Mouse (Mus musculus) cerebellum, adult 2 months (tissue): ENCODE data around the gene Jak3. TPM values are rescaled to one million over a fixed set of nuclear protein-coding genes. Genes with fewer than 3 reads are reported as not detected.

Source experiments
- DNase-seq, 2 experiments: peaks; one replicate each; pipeline ENCODE4 v3.0.0; 2021
- H3K27ac ChIP-seq: fragments of 200-500 bp; 2 replicates; pipeline ENCODE4 v1.5.1; 2012; ENCODE audit warnings: low read length, control low read depth, inconsistent platforms; ENCODE audit not compliant: insufficient read depth
- H3K27me3 ChIP-seq: fragments of 200-500 bp; 2 replicates; pipeline ENCODE4 v1.6.1; 2012; ENCODE audit warnings: inconsistent platforms, mild to moderate bottlenecking, low read length, moderate library complexity; ENCODE audit not compliant: control insufficient read depth, insufficient read depth
- H3K4me1 ChIP-seq: fragments of 200-500 bp; 2 replicates; pipeline ENCODE4 v1.6.1; 2011; ENCODE audit warnings: low read length; ENCODE audit not compliant: control insufficient read depth, insufficient read depth
- H3K4me3 ChIP-seq: fragments of 200-500 bp; replicated peaks from 2 replicates; pipeline ENCODE3; 2011; ENCODE audit warnings: mild to moderate bottlenecking, low read depth, low read length, control low read depth; ENCODE audit not compliant: insufficient read depth
- CTCF ChIP-seq: fragments of 200-500 bp; IDR thresholded peaks from 2 replicates; pipeline ENCODE4 v1.5.1; 2011; ENCODE audit warnings: low read depth, mild to moderate bottlenecking, control low read depth, low read length, moderate library complexity, borderline replicate concordance; ENCODE audit not compliant: insufficient read depth
- POLR2A ChIP-seq: fragments of 200-500 bp; IDR thresholded peaks from 2 replicates; pipeline ENCODE4 v1.6.1; 2011; ENCODE audit warnings: low read length, control low read depth, borderline replicate concordance; ENCODE audit not compliant: insufficient read depth
- WGBS: fragments of 180-500 bp; shearing (Covaris S2); methylation state at CpG from one replicate; pipeline ENCODE4 v1.1.7; 2018; 5-methylcytosine and 5-hydroxymethylcytosine counted together
- polyA plus RNA-seq: library from polyadenylated mRNA; depleted of rRNA; stranded (reverse); fragments of >200 nt; gene quantifications from 2 replicates; pipeline ENCODE4 v1.2.3, GENCODE M21; 2012

Jak3 gene
- polyA plus RNA-seq, 1 experiment = 3.6 TPM

GRCm38 (mm10) chr8:71668220-71668975 lies 7.7 kb upstream of the Jak3 start:
- no peaks in the 10 kb centered on the region for H3K27me3 ChIP-seq
- H3K4me3 ChIP-seq = peak overlapping the region; percentile 41
- peak overlapping the region; percentile 60 for H3K27ac ChIP-seq
- peaks cover 39% of the 10 kb centered on the region for H3K4me1 ChIP-seq
- no peak for TF ChIP-seq POLR2A
- no peak for TF ChIP-seq CTCF
- peak; percentile 59 to 64 for DNase-seq
- 4% methylated on average over 21 of the region's 21 CpGs for WGBS

GRCm38 (mm10) chr8:71670198-71670597 lies 5.9 kb upstream of the Jak3 start:
- H3K4me3 ChIP-seq = peak overlapping the region; percentile 94
- H3K4me1 ChIP-seq = peaks cover 39% of the 10 kb centered on the region
- WGBS = 6% methylated on average over 12 of the region's 12 CpGs
- TF ChIP-seq POLR2A (no peak), CTCF (no peak)
- no peaks in the 10 kb centered on the region for H3K27me3 ChIP-seq
- no peak for DNase-seq
- peak overlapping the region; percentile 54; the same call in 1 of the 2 replicates for H3K27ac ChIP-seq

GRCm38 (mm10) chr8:71670621-71671548 lies 5.2 kb upstream of the Jak3 start:
- no peaks in the 10 kb centered on the region for H3K27me3 ChIP-seq
- peak overlapping the region; percentile 77 for H3K27ac ChIP-seq
- H3K4me1 ChIP-seq = peaks cover 42% of the 10 kb centered on the region
- peak; percentile 85 to 90 for DNase-seq
- H3K4me3 ChIP-seq = peak overlapping the region; percentile 94
- under 1% methylated on average over 63 of the region's 64 CpGs for WGBS
- TF ChIP-seq POLR2A (0 out of 2 replicates have a peak, but pooled peaks have one; percentile 11), CTCF (no peak)

GRCm38 (mm10) chr8:71671549-71671965 lies 4.5 kb upstream of the Jak3 start, which contains the start of gene Unc13a:
Gene Unc13a, minus strand, starts transcription at chr8:71671757.
- H3K27ac ChIP-seq = peak within 1 kb of the TSS; percentile 79
- DNase-seq = peak; percentile 95
- peak; percentile 83 for TF ChIP-seq POLR2A
- TF ChIP-seq CTCF = no peak
- no peaks in the 10 kb centered on the region for H3K27me3 ChIP-seq
- H3K4me1 ChIP-seq = peaks cover 37% of the 10 kb centered on the region
- under 1% methylated on average over 42 of the region's 42 CpGs for WGBS
- peak within 1 kb of the TSS; percentile 94 for H3K4me3 ChIP-seq

- no peak for DNase-seq
- Histone ChIP-seq H3K4me3 (peak overlapping the region; percentile 94), H3K27ac (peak overlapping the region; percentile 79), H3K4me1 (peaks cover 30% of the 10 kb centered on the region), H3K27me3 (no peaks in the 10 kb centered on the region)
- TF ChIP-seq CTCF = no peak
- TF ChIP-seq POLR2A = no peak
- WGBS = 35% methylated on average over 6 of the region's 6 CpGs
Measured at GRCm38 (mm10) chr8:71672168-71672735, 3.8 kb upstream of the Jak3 start.

- WGBS = 74% methylated on average over 2 of the region's 2 CpGs
- H3K27me3 ChIP-seq = no peaks in the 10 kb centered on the region
- no peak for DNase-seq
- TF ChIP-seq CTCF (no peak), POLR2A (no peak)
- no peak overlapping the region for H3K4me3 ChIP-seq
- peaks cover 17% of the 10 kb centered on the region for H3K4me1 ChIP-seq
- H3K27ac ChIP-seq = no peak overlapping the region
Measured at GRCm38 (mm10) chr8:71674071-71674470, 2.0 kb upstream of the Jak3 start.

- Histone ChIP-seq H3K27me3 (no peaks in the 10 kb centered on the region), H3K4me1 (peaks cover 13% of the 10 kb centered on the region), H3K4me3 (peak overlapping the region; percentile 98), H3K27ac (peak overlapping the region; percentile 90)
- WGBS = 19% methylated on average over 9 of the region's 9 CpGs
- TF ChIP-seq CTCF (no peak), POLR2A (no peak)
- peak in 1 of 2 experiments; percentile 37 for DNase-seq
Measured at GRCm38 (mm10) chr8:71675456-71676019, 558 bp upstream of the Jak3 start.
